Comparison of ENCODE assay signal across 8 mouse cellular contexts in genomic region chr1:86703965-86704326, GRCm38 (mm10). TPM values are rescaled to one million over a fixed set of nuclear protein-coding genes. Genes with fewer than 3 reads are reported as not detected.
DNase-seq lines count a peak whose midpoint lies in the region; ATAC-seq and TF ChIP-seq lines count a peak whose summit lies in the region.

No protein-coding gene starts in this region.

- no peak for TF ChIP-seq POLR2A in bone marrow macrophage, adult 2 months (IDR thresholded peaks at IDR 0.05; ENCODE audit: borderline replicate concordance, low read depth, low read length)

- no peak for DNase-seq in kidney, postnatal 0 days (ENCODE audit: low spot score)
- DNase-seq in kidney, adult 8-10 months = no peak
- no peak for DNase-seq in midbrain, embryonic 11.5 days (ENCODE audit: low spot score, missing footprints)
- no peak for DNase-seq in layer of hippocampus, adult 9-10 months (ENCODE audit: low spot score)
- no peak for DNase-seq in layer of hippocampus, postnatal 14 days (ENCODE audit: low spot score in 2 of 2)
- DNase-seq in left cerebral cortex, postnatal 36 days (ENCODE audit: low spot score in 2 of 2) = no peak

- H3K9ac ChIP-seq in kidney, postnatal 0 days (ENCODE audit: low read depth, low read length) = peak overlapping the region; percentile 90
- H3K9ac ChIP-seq in hindbrain, embryonic 15.5 days = peak overlapping the region; percentile 89
- H3K9ac ChIP-seq in midbrain, embryonic 11.5 days (ENCODE audit: low read length) = peak overlapping the region; percentile 91

- no peaks in the 10 kb centered on the region for H3K36me3 ChIP-seq in kidney, postnatal 0 days (ENCODE audit: insufficient read depth, low read length)
- H3K36me3 ChIP-seq in hindbrain, embryonic 15.5 days = no peaks in the 10 kb centered on the region
- H3K36me3 ChIP-seq in midbrain, embryonic 11.5 days (ENCODE audit: control insufficient read depth, insufficient read depth, low read length) = no peaks in the 10 kb centered on the region

- peak overlapping the region; percentile 78 for H3K4me2 ChIP-seq in kidney, postnatal 0 days (ENCODE audit: low read length)
- peak overlapping the region; percentile 63 for H3K4me2 ChIP-seq in hindbrain, embryonic 15.5 days
- peak overlapping the region; percentile 80 for H3K4me2 ChIP-seq in midbrain, embryonic 11.5 days

- no peaks in the 10 kb centered on the region for H3K9me3 ChIP-seq in kidney, postnatal 0 days (replicated peaks; ENCODE audit: low read length)
- H3K9me3 ChIP-seq in hindbrain, embryonic 15.5 days = no peaks in the 10 kb centered on the region
- no peaks in the 10 kb centered on the region for H3K9me3 ChIP-seq in midbrain, embryonic 11.5 days (ENCODE audit: control insufficient read depth, low read length)

- under 1% methylated on average over 27 of the region's 27 CpGs for WGBS in kidney, postnatal 0 days
- under 1% methylated on average over 27 of the region's 27 CpGs for WGBS in hindbrain, embryonic 15.5 days
- 1% methylated on average over 27 of the region's 27 CpGs for WGBS in midbrain, embryonic 11.5 days

- no peaks in the 10 kb centered on the region for H3K27me3 ChIP-seq in kidney, postnatal 0 days (ENCODE audit: insufficient read depth, low read length)
- no peaks in the 10 kb centered on the region for H3K27me3 ChIP-seq in hindbrain, embryonic 15.5 days
- no peaks in the 10 kb centered on the region for H3K27me3 ChIP-seq in midbrain, embryonic 11.5 days (ENCODE audit: control insufficient read depth, insufficient read depth, low read length)

- intact Hi-C loops in left cerebral cortex, postnatal 36 days (cut with DNase I) = no loop called here

- peak overlapping the region; percentile 92 for H3K4me3 ChIP-seq in kidney, postnatal 0 days (replicated peaks; ENCODE audit: low read depth, low read length)
- H3K4me3 ChIP-seq in bone marrow macrophage, adult 2 months (ENCODE audit: insufficient read depth, low read length) = peak overlapping the region; percentile 98
- peak overlapping the region; percentile 92 for H3K4me3 ChIP-seq in hindbrain, embryonic 15.5 days
- H3K4me3 ChIP-seq in midbrain, embryonic 11.5 days (ENCODE audit: low read depth, low read length) = peak overlapping the region; percentile 93

- H3K4me1 ChIP-seq in kidney, postnatal 0 days (replicated peaks; ENCODE audit: insufficient read depth, low read length) = 0 out of 2 replicates have a peak, but pooled peaks cover 5% of the 10 kb centered on the region
- peaks cover 4% of the 10 kb centered on the region for H3K4me1 ChIP-seq in bone marrow macrophage, adult 2 months (ENCODE audit: control insufficient read depth, insufficient read depth, low read length)
- peaks cover 25% of the 10 kb centered on the region for H3K4me1 ChIP-seq in hindbrain, embryonic 15.5 days (replicated peaks)
- H3K4me1 ChIP-seq in midbrain, embryonic 11.5 days (ENCODE audit: control insufficient read depth, insufficient read depth, low read length) = peaks cover 4% of the 10 kb centered on the region; the same call in 1 of the 2 replicates

- peak overlapping the region; percentile 93 for H3K27ac ChIP-seq in kidney, postnatal 0 days
- peak overlapping the region; percentile 60 for H3K27ac ChIP-seq in bone marrow macrophage, adult 2 months (ENCODE audit: insufficient read depth, low read depth, low read length)
- H3K27ac ChIP-seq in hindbrain, embryonic 15.5 days (replicated peaks) = peak overlapping the region; percentile 93
- H3K27ac ChIP-seq in midbrain, embryonic 11.5 days (ENCODE audit: low read depth, low read length) = peak overlapping the region; percentile 87

- no peak for TF ChIP-seq CTCF in kidney, postnatal 0 days (IDR thresholded peaks at IDR 0.05; ENCODE audit: low read depth)
- TF ChIP-seq CTCF in bone marrow macrophage, adult 2 months (IDR thresholded peaks at IDR 0.05; ENCODE audit: low read depth, low read length) = no peak

- no peak for ATAC-seq in kidney, postnatal 0 days (replicated peaks; ENCODE audit: low FRiP score, low read depth)
- no peak; the same call in 1 of the 2 replicates for ATAC-seq in hindbrain, embryonic 15.5 days (ENCODE audit: low FRiP score, low read depth)
- no peak for ATAC-seq in midbrain, embryonic 11.5 days (ENCODE audit: low FRiP score)

RNA-seq across cellular contexts. Expression of gene Dis3l2, which starts 0.3 kb away (rescaled TPM):
- 20.9 and 23.1 TPM in 2 replicates for polyA plus RNA-seq in kidney, postnatal 0 days (2015; fragmentation: Nextera tagmentation; extraction: Ambion mirVana)
- polyA plus RNA-seq in bone marrow macrophage, adult 2 months (2012; ENCODE audit: insufficient read depth, insufficient read length, missing spikeins) = 13.2 and 13.8 TPM in 2 replicates
- polyA plus RNA-seq in hindbrain, embryonic 15.5 days (2015; fragmentation: Nextera tagmentation; extraction: Ambion mirVana) = 38.1 and 38.9 TPM in 2 replicates
- polyA plus RNA-seq in midbrain, embryonic 11.5 days (2014; fragmentation: Nextera tagmentation; extraction: Ambion mirVana) = 31.9 and 34.3 TPM in 2 replicates
- 10 to 100 TPM; 24.7 to 25.9 TPM for total RNA-seq in layer of hippocampus, postnatal 14 days (2021)
- total RNA-seq in left cerebral cortex, postnatal 36 days (2021) = 10 to 100 TPM; 27.2 to 28.4 TPM

RNA-seq across cellular contexts. Expression of gene Nppc, which starts 33.6 kb away (rescaled TPM):
- 5.2 and 7.1 TPM in 2 replicates for polyA plus RNA-seq in kidney, postnatal 0 days (2015; fragmentation: Nextera tagmentation; extraction: Ambion mirVana)
- polyA plus RNA-seq in bone marrow macrophage, adult 2 months (2012; ENCODE audit: insufficient read depth, insufficient read length, missing spikeins) = not detected in 2 replicates
- polyA plus RNA-seq in hindbrain, embryonic 15.5 days (2015; fragmentation: Nextera tagmentation; extraction: Ambion mirVana) = 18.6 and 24.8 TPM in 2 replicates
- polyA plus RNA-seq in midbrain, embryonic 11.5 days (2014; fragmentation: Nextera tagmentation; extraction: Ambion mirVana) = 0.86 and 0.99 TPM in 2 replicates
- 10 to 100 TPM in 1 of 2 experiments, 1 to 10 TPM in 1; 9.9 to 11.8 TPM for total RNA-seq in layer of hippocampus, postnatal 14 days (2021)
- total RNA-seq in left cerebral cortex, postnatal 36 days (2021) = 10 to 100 TPM; 10.8 to 18.4 TPM
